Mouse (Mus musculus) limb, embryonic 13.5 days (tissue): ENCODE results near the gene Efna1. TPM values are rescaled to one million over a fixed set of nuclear protein-coding genes. Genes with fewer than 3 reads are reported as not detected.

Experiments used
- ATAC-seq: fragments of 200-750 bp; cut with Nextera tagmentation; 2 replicates; pipeline ENCODE4 v1.8.0; 2017; ENCODE audit warnings: low read depth, moderate number of reproducible peaks, moderate TSS enrichment; ENCODE audit not compliant: low FRiP score
- H3K27ac ChIP-seq: fragments of 300-500 bp; sonication (generic); 2 replicates; pipeline ENCODE4 v1.5.1; 2015; ENCODE audit warnings: inconsistent platforms, mild to moderate bottlenecking, moderate library complexity
- H3K27me3 ChIP-seq: fragments of 300-500 bp; sonication (generic); 2 replicates; pipeline ENCODE4 v1.6.1; 2015; ENCODE audit warnings: mild to moderate bottlenecking, inconsistent platforms
- H3K36me3 ChIP-seq: fragments of 300-500 bp; sonication (generic); 2 replicates; pipeline ENCODE4 v1.6.1; 2015; ENCODE audit warnings: inconsistent platforms, mild to moderate bottlenecking, moderate library complexity
- H3K4me1 ChIP-seq: fragments of 300-500 bp; sonication (generic); 2 replicates; pipeline ENCODE4 v1.6.1; 2015; ENCODE audit warnings: inconsistent platforms
- H3K4me2 ChIP-seq: fragments of 300-500 bp; sonication (generic); replicated peaks from 2 replicates; pipeline ENCODE4 v1.6.1; 2015; ENCODE audit warnings: inconsistent platforms, mild to moderate bottlenecking, moderate library complexity
- H3K4me3 ChIP-seq: fragments of 300-500 bp; sonication (generic); 2 replicates; pipeline ENCODE4 v1.5.1; 2015; ENCODE audit warnings: moderate library complexity, mild to moderate bottlenecking, inconsistent platforms
- H3K9ac ChIP-seq: fragments of 300-500 bp; sonication (generic); 2 replicates; pipeline ENCODE4 v1.6.1; 2015; ENCODE audit warnings: mild to moderate bottlenecking, inconsistent platforms
- H3K9me3 ChIP-seq: fragments of 300-500 bp; sonication (generic); 2 replicates; pipeline ENCODE4 v1.6.1; 2016; ENCODE audit warnings: inconsistent platforms
- whole genome bisulfite sequencing: fragments of 180-500 bp; shearing (Covaris S2); methylation state at CpG from one replicate; pipeline ENCODE4 v1.1.7; 2015; 5-methylcytosine and 5-hydroxymethylcytosine counted together
- polyA plus RNA-seq: library from polyadenylated mRNA; unstranded; fragments of >200 nt; fragmentation: Nextera tagmentation; extraction: Ambion mirVana; gene quantifications from 2 replicates; pipeline ENCODE4 v1.2.1, GENCODE M21; 2015

The Efna1 gene
- polyA plus RNA-seq, 1 experiment from 2014 or later = 44.0 TPM

DNA sequence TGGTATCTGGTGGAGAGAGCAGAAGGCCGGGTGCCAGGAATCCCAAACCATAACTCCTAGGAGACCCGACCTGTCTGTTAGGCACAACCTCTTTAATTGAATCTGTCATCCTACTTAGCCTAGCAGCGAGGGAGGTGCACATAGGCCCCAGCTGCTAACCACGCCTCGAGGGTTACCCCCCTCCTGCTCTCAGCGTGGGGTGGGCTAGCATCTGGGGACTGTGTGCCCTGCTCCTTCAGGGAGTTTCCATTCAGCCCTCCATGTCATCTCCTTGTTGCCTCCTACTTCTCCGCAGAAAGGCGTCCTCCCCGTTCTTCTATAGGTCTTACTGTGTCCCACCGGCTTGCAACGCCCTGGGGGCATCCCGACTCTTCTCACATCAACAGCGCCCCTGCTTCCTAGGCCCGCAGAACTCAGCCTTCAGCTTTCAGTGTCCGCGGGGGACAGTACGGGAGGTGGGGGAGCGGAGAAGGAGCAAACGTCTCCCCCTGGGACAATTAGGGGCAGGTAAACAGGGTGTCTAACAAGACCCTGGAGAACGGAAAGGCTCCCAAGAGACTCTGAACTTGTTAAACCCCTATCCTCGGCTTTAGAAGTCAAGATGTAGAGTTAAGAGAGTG lies 38.1 kb upstream of the Efna1 start:
- no peak overlapping the region for H3K27ac ChIP-seq
- H3K36me3 ChIP-seq = peaks cover 5% of the 10 kb centered on the region; the same call in 1 of the 2 replicates
- H3K27me3 ChIP-seq = peaks cover 44% of the 10 kb centered on the region
- peak overlapping the region; percentile 53 for H3K9ac ChIP-seq
- H3K4me3 ChIP-seq = peak overlapping the region; percentile 74
- ATAC-seq = no peak
- WGBS = 13% methylated on average over 21 of the region's 21 CpGs
- no peaks in the 10 kb centered on the region for H3K9me3 ChIP-seq
- peak overlapping the region; percentile 98 for H3K4me2 ChIP-seq
- H3K4me1 ChIP-seq = peaks cover 72% of the 10 kb centered on the region

DNA sequence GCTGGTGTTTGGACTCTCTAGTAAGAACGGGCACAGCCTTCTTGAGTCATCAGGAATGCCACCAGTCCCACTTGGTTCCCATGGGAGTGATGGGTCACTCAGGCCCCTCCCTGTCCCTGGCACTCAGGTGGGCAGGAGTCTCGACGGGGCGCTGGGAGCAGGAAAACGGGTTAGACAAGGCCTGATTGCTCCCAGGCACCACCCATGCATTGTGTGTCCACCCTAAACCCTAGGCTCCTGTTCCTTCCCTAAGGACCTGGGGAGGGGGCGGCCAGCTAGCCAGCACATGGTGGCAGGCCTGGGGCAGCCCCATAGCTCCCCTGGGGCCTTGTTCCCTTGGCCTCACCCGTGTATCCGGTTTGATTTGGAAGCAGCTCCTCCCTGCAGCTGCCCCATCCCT lies 37.4 kb upstream of the Efna1 start:
- Histone ChIP-seq H3K27me3 (peaks cover 44% of the 10 kb centered on the region), H3K36me3 (peaks cover 5% of the 10 kb centered on the region; the same call in 1 of the 2 replicates), H3K27ac (no peak overlapping the region), H3K4me3 (peak overlapping the region; percentile 74; the same call in 1 of the 2 replicates), H3K9ac (no peak overlapping the region), H3K4me2 (peak overlapping the region; percentile 19; the same call in 1 of the 2 replicates), H3K9me3 (no peaks in the 10 kb centered on the region), H3K4me1 (peaks cover 72% of the 10 kb centered on the region)
- 67% methylated on average over 8 of the region's 8 CpGs for WGBS
- no peak for ATAC-seq

DNA sequence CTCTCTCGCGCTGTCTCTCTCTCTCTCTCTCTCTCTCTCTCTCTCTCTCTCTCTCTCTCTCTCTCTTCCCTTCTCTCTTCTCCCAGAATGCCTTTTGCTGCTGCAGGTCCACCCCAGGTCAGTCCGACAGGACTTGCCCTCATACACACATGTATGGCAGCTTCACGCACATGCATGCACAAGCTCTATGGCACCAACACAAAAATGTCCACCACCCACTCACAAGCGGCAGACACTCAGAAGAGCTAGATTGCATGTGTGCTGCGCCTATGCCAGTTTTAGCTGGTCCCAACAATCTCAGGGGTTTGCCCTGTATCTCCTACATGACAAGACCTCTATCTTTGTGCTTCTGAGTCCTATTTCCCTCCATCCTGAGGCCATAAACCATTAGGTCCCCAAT lies 36.3 kb upstream of the Efna1 start:
- Histone ChIP-seq H3K4me1 (peaks cover 65% of the 10 kb centered on the region), H3K4me2 (peak overlapping the region; percentile 64), H3K4me3 (no peak overlapping the region), H3K9ac (no peak overlapping the region), H3K27ac (0 out of 2 replicates have a peak overlapping the region, but pooled peaks have one; percentile 22), H3K27me3 (peaks cover 44% of the 10 kb centered on the region), H3K36me3 (peaks cover 5% of the 10 kb centered on the region; the same call in 1 of the 2 replicates), H3K9me3 (no peaks in the 10 kb centered on the region)
- 58% methylated on average over 6 of the region's 6 CpGs for whole genome bisulfite sequencing
- ATAC-seq = no peak

DNA sequence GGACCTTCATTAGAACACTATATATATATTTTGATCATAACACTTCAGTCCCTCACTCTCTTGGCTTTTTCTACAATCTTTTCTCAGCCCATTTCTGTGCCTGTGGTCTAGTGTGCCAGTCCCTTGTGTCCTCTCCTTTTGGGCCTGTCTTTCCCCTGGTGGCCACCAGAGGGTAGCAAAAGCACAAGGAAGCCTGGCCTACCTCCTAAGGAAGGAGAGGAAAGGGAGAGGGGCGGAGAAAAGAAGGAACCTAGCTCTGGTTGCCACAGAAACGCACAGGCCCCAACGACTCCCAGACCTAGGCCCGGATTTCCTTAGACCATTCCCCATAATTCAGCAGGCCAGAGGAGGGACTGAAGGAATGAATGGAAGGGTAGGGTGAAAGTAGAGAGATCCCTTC lies 35.9 kb upstream of the Efna1 start:
- 0% methylated on average over 4 of the region's 4 CpGs for WGBS
- peak; percentile 55 for ATAC-seq
- H3K9ac ChIP-seq = no peak overlapping the region
- H3K4me3 ChIP-seq = 0 out of 2 replicates have a peak overlapping the region, but pooled peaks have one; percentile 2
- H3K9me3 ChIP-seq = no peaks in the 10 kb centered on the region
- peaks cover 61% of the 10 kb centered on the region for H3K4me1 ChIP-seq
- H3K27ac ChIP-seq = 0 out of 2 replicates have a peak overlapping the region, but pooled peaks have one; percentile 22
- peaks cover 44% of the 10 kb centered on the region for H3K27me3 ChIP-seq
- H3K4me2 ChIP-seq = peak overlapping the region; percentile 64
- H3K36me3 ChIP-seq = peaks cover 5% of the 10 kb centered on the region; the same call in 1 of the 2 replicates

DNA sequence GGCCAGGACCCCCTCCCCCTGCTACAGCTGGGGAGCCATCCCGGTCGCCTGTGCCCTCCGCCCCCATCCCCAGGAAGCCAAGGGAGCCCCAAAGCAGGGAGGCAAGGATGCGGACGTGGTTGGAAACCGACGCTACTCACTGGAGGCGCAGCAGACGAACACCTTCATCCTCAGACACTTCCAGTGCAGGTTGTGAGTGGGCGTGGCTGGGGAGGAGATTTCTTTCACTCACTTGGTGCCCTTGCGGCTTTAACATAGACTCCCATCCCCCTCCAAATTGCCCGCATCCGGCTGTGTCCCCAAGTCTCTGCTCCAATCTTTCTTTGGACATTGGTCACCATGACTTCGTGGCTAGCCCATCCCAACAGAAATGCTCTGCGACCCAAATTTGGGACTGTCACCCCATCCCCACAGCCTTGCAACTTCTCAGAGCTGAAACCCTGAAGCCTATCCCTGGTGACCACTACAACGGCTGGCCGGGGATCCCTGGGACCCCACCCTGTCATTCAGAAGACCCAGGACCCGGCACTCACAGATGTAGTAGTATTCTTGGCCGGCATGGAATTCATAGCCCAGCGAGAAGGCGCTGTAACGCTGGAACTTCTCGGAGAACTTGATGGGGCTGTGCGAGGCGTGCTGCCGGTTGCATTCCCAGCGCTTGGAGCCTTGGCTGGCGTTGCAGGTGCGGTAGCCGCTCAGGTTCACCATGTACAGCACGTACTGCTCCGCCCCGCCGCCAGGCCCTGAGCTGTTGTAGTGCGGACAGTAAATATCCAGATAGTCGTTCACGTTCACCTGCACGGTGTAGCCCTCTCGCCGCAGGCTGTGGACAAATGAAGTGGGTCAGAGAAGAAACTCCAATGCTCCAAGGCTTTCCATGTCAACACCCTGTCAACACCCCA lies 35.2 kb upstream of the Efna1 start:
- Histone ChIP-seq H3K4me2 (peak overlapping the region; percentile 64), H3K4me3 (peak overlapping the region; percentile 31), H3K27me3 (peaks cover 39% of the 10 kb centered on the region), H3K27ac (no peak overlapping the region), H3K9ac (peak overlapping the region; percentile 45; the same call in 1 of the 2 replicates), H3K4me1 (peaks cover 55% of the 10 kb centered on the region), H3K36me3 (peaks cover 5% of the 10 kb centered on the region; the same call in 1 of the 2 replicates), H3K9me3 (no peaks in the 10 kb centered on the region)
- ATAC-seq = no peak
- WGBS = 14% methylated on average over 40 of the region's 40 CpGs

DNA sequence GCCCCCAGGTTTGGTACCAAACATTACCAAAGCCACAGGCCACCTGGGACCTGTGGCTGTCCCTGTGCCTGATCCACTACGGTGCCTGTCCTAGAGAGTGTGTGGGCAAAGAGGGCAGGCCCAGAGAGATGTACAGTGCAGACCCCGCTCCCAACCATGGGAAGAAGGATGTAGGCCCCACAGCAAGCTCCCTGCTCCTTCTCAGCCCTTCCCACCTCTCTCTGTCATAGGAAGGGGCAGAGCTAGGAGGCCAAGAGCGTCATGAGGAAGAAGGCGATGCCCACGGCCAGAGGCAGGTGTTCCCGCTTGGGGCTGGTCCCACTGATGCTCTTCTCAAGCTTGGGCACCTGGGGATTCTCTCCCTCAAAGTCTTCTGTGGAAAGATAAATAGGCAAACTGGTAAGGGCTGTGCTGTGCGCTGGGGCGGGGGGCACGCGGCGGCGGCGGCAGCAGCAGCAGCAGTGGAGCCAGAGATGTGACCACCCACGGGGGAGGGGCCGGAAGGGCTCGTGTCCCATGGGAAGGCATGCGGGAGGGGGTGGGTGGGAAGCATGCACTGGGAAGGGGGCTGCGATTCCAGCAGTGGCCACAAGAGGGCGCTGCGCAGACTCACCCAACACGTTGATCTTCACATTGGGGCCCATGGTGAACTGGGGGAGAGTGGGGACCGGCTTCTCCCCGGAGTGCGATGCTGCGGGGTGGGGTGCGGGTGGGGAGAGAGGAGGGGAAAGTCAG lies 34.4 kb upstream of the Efna1 start:
- peaks cover 5% of the 10 kb centered on the region; the same call in 1 of the 2 replicates for H3K36me3 ChIP-seq
- peak overlapping the region; percentile 31 for H3K4me3 ChIP-seq
- no peak for ATAC-seq
- 8% methylated on average over 25 of the region's 26 CpGs for WGBS
- peak overlapping the region; percentile 45; the same call in 1 of the 2 replicates for H3K9ac ChIP-seq
- H3K27me3 ChIP-seq = peaks cover 31% of the 10 kb centered on the region
- H3K4me2 ChIP-seq = peak overlapping the region; percentile 64
- H3K9me3 ChIP-seq = no peaks in the 10 kb centered on the region
- peaks cover 46% of the 10 kb centered on the region for H3K4me1 ChIP-seq
- H3K27ac ChIP-seq = no peak overlapping the region

DNA sequence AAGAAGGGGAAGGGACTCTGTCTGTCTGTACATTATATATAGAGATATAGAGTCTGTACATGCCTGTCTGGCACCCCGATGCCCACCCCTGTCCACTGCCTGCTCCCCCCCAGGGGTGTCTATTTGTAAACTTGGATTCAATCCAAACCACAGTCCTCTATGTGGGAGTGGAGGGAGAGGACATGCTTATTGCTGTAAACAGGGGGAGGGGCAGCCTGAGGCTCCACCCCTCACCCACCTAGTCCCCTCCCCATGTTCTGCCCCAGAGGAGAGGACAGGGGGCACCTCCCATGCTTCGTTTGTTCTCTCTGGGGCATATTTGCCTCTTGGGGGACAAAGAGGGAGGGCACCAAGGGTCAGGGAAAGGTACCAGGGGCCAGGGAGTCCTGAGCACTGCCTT lies 33.8 kb upstream of the Efna1 start:
- Histone ChIP-seq H3K4me2 (peak overlapping the region; percentile 64), H3K4me1 (peaks cover 41% of the 10 kb centered on the region), H3K36me3 (peaks cover 5% of the 10 kb centered on the region; the same call in 1 of the 2 replicates), H3K27ac (no peak overlapping the region), H3K4me3 (no peak overlapping the region), H3K9me3 (no peaks in the 10 kb centered on the region), H3K9ac (0 out of 2 replicates have a peak overlapping the region, but pooled peaks have one; percentile 45), H3K27me3 (peaks cover 25% of the 10 kb centered on the region)
- no peak for ATAC-seq
- WGBS = 46% methylated on average over 2 of the region's 2 CpGs

DNA sequence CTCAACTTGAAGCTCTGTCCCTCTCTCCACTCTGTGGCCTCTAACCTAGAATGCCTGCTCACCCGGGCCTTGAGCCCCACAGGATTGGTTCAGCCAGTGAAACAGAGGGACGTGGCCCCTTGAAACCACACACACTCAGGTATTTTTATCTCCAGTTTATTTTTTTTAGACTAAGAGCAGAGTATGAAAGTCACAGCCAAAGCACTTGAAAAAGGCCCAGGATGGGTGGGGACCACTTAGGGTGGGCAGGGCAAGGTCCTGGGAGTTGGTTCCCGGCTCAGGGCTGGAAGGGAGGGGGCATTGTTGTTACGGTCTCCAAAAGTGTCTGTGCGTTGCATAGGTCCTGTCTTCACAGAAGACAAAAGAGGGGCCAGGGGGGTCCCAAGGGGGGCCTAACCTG lies 33.4 kb upstream of the Efna1 start:
- peaks cover 21% of the 10 kb centered on the region for H3K27me3 ChIP-seq
- no peak for ATAC-seq
- H3K4me2 ChIP-seq = no peak overlapping the region
- 84% methylated on average over 5 of the region's 5 CpGs for WGBS
- H3K9ac ChIP-seq = no peak overlapping the region
- H3K36me3 ChIP-seq = peaks cover 5% of the 10 kb centered on the region; the same call in 1 of the 2 replicates
- peaks cover 36% of the 10 kb centered on the region for H3K4me1 ChIP-seq
- no peak overlapping the region for H3K27ac ChIP-seq
- no peak overlapping the region for H3K4me3 ChIP-seq
- no peaks in the 10 kb centered on the region for H3K9me3 ChIP-seq

DNA sequence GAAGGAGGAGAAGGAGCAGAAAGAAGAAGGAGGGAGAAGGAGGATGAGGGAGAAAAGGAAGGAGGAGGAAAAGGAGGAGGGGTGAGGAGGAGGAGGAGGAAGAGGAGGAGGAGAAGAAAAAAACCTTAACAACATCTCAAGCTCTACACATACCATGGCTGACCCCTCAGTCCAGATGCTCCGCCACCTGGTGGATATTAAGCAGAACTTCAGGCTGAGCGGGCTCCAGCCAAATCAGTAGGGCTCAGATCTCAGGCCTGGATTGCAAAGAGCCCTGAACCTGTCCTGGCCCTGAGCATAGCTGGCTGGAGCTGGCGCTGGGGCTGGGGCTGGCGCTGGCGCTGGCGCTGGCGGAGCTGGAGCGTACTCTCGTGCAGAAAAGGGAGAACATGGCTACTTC lies 27.1 kb upstream of the Efna1 start:
- H3K27ac ChIP-seq = no peak overlapping the region
- H3K36me3 ChIP-seq = no peaks in the 10 kb centered on the region
- peak; percentile 75 for ATAC-seq
- H3K9ac ChIP-seq = no peak overlapping the region
- H3K4me3 ChIP-seq = no peak overlapping the region
- H3K4me2 ChIP-seq = no peak overlapping the region
- H3K27me3 ChIP-seq = no peaks in the 10 kb centered on the region
- no peaks in the 10 kb centered on the region for H3K9me3 ChIP-seq
- 4% methylated on average over 9 of the region's 9 CpGs for WGBS
- peaks cover 19% of the 10 kb centered on the region for H3K4me1 ChIP-seq

DNA sequence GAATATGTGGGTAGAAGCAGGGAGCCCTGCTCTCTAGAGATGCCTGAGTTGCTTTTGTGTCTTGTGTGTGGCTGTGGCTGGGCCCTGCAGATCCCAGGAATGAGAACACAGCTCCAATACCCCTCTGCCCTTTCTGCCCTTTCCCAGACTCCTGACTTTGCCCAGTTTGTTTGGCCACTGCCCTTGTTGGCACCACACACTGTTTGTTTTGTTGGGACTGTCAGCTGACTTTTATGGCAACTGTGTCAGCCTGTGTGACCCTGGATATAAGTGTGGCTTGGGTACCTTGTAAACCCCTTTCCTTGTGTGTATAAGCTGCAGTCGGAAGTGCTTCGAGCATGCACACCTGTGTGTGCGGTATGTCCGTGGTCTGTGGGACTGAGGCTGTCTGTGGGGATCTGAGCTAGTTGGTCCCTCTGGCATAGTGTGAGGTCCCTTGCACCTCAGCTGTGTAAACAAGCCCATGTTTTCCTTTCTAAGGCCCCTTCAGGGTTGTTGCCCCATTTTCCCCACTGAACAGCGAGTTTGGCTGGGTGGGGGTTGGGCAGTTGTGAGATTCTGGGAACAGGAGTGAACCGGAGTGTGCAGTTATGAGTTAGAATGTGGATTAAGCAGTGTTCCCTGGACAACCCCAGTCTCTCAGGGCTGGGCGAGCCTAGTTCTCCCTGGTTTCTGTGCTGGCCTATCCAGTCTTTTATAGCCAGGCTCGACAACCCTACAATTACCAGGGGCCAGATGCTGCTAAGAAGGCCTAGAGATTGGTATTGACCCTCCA lies 24.8 kb upstream of the Efna1 start:
- ATAC-seq = peak; percentile 45
- Histone ChIP-seq H3K27ac (peak overlapping the region; percentile 55; the same call in 1 of the 2 replicates), H3K9me3 (no peaks in the 10 kb centered on the region), H3K27me3 (no peaks in the 10 kb centered on the region), H3K4me1 (peaks cover 19% of the 10 kb centered on the region), H3K4me2 (no peak overlapping the region), H3K9ac (peak overlapping the region; percentile 25; the same call in 1 of the 2 replicates), H3K36me3 (no peaks in the 10 kb centered on the region), H3K4me3 (no peak overlapping the region)
- 37% methylated on average over 8 of the region's 8 CpGs for WGBS

DNA sequence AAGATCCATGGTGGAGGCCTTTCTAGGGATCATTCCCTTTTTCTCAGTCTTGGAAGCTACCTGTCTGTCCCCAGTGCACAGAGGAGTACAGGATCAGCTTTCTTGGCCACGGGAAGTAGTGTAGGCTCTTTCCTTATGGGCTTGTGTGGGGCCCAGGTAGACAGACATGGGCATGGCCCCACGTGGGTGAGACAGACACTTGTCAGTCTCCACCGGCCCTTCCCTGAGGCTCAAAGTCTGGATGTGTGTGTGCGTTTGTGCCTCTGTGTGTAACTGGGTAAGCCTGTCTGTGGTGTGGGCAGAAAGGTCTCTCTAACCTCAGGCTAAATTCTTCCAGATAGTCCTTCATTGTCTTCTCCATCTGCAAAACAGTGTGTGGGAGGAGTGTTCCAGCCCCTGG lies 24.2 kb upstream of the Efna1 start:
- Histone ChIP-seq H3K9me3 (no peaks in the 10 kb centered on the region), H3K27me3 (no peaks in the 10 kb centered on the region), H3K9ac (no peak overlapping the region), H3K4me3 (no peak overlapping the region), H3K27ac (no peak overlapping the region), H3K4me2 (no peak overlapping the region), H3K4me1 (peaks cover 21% of the 10 kb centered on the region), H3K36me3 (no peaks in the 10 kb centered on the region)
- no peak for ATAC-seq
- WGBS = 72% methylated on average over 4 of the region's 4 CpGs
